Mouse (Mus musculus): ENCODE measurements around the gene Slc8a1.

The Slc8a1 gene

GRCm38 (mm10) chr17:81671245-81671644 lies 66.9 kb downstream of the Slc8a1 start:
- ChIA-PET CTCF (no interaction called here), POLR2A (interaction anchor here in 1 of 4 experiments (0.5 to 1.3 kb wide), 2 partner anchors 11 to 452 kb away, joined by 3 read pairs; no protein-coding TSS in a partner anchor)

GRCm38 (mm10) chr17:81669816-81670691 lies 68.1 kb downstream of the Slc8a1 start:
- POLR2A ChIA-PET: interaction anchor here in 1 of 4 experiments (1.2 to 1.3 kb wide), 2 partner anchors 12 kb away, joined by 3 read pairs; no protein-coding TSS in a partner anchor
- CTCF ChIA-PET: interaction anchor here in 3 of 4 experiments (0.6 to 0.9 kb wide), 3 partner anchors 11 to 1363 kb away, joined by 3 to 4 read pairs (median 3); no protein-coding TSS in a partner anchor

DNA sequence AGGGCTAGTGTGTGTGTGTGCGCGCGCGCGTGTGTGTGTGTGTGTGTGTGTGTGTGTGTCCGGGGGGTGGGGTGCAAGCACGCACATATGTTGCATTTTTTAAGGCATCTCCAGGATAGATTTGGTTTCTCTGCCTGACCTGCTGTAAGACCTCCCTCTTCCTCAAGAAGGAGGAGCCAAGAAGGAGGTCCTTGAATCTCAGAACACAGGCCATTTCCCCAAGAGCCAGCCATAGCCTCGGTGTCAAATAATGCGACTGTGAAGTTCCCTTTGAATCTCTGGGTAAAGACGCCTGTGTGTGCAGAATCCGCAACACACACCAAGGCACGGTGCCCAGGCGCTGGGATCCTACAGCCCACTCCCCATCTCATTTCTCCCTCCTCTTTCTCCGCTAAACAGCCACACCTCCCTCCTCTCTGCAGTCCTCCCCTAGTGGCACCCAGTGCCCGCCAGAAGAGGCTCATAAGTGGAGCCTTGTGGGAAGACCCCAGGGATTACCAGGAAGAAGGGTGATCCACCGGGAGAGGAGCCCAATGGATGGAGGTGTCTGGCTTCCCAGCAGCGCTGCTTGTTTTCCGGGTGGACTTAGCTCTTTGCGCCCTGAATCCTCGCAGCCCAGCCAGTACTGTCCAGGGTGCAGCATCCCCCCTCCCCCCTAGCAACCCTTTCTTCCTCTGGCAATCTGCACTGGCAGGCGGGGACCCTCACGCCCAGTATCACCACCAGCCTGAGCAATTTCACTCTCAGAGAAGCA lies 68.9 kb downstream of the Slc8a1 start:
- POLR2A ChIA-PET: no interaction called here
- CTCF ChIA-PET: interaction anchor here in 2 of 4 experiments (0.7 to 0.9 kb wide), 2 partner anchors 12 to 1012 kb away, joined by 3 to 4 read pairs; no protein-coding TSS in a partner anchor

DNA sequence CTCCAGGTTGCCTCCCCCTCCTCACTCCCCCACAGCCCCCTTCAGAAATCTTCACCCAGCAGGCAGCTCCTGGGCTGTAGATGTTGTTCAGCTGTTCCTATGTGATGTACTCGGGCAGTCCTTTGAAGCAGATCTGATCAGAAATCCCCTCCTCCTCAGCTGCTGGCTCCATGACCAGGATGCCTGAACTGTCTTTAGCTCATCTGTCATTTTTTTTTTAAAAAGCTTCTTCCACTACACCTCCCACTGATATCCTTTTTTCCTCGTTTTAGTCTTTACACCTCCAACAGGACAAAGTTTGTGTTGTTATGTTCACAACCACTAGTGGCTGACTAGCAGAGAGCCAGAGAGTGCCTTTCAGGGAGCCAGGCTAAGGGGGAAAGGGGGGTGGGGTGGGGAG lies 69.7 kb downstream of the Slc8a1 start:
- POLR2A ChIA-PET: interaction anchor here in 1 of 4 experiments (0.7 kb wide), 2 partner anchors 240 to 268 kb away, joined by 3 read pairs; no protein-coding TSS in a partner anchor
- CTCF ChIA-PET: interaction anchor here in 1 of 4 experiments (0.6 kb wide), 1 partner anchor 366 kb away, joined by 3 read pairs; no protein-coding TSS in a partner anchor

DNA sequence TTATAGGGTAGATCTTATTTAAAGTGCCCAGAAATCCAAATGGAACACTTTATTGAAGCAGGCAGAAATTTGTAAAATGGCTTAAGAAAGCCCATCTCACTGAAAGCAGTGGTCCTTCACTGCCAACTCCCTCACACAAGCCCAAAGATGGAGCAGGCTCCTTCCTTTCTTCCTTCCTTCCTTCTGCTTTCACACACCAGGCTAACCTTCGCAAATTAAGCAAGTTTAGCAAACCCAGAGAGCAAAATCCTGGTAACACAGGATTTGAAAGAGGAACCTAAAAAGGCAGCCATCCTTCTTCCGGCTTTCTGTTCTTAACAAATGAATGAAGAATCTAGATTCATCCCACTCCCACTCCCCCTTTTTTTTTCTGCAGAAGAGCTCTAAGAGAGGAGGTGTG lies 70.2 kb downstream of the Slc8a1 start:
- CTCF ChIA-PET: no interaction called here
- POLR2A ChIA-PET: interaction anchor here in 1 of 4 experiments (0.7 kb wide), 2 partner anchors 240 to 267 kb away, joined by 3 read pairs; no protein-coding TSS in a partner anchor

- POLR2A ChIA-PET: no interaction called here
- CTCF ChIA-PET: interaction anchor here in 1 of 4 experiments (1.8 kb wide), 1 partner anchor 473 kb away, joined by 4 read pairs; no protein-coding TSS in a partner anchor
These were observed 71.6 kb downstream of the Slc8a1 start for GRCm38 (mm10) chr17:81666551-81666950.

DNA sequence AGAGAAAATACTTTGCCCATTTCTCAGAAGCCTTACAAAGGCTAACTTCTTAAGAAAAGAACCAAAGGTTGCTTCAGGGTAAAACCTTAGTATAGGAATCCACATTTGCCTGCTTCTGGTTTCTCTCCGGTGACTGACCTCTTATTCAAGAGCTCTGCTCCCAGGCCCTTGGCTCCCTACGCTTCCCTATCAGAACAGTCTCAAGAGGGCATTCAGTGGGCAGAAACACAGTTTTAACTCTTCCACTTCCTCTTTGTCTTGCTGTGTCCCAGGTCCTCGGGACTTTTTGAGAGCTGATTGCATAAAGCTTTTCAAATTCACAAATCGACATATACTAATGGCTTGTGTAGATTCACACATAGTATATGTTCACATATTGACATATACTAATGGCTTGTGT lies 73.3 kb downstream of the Slc8a1 start:
- CTCF ChIA-PET: no interaction called here
- POLR2A ChIA-PET: no interaction called here

DNA sequence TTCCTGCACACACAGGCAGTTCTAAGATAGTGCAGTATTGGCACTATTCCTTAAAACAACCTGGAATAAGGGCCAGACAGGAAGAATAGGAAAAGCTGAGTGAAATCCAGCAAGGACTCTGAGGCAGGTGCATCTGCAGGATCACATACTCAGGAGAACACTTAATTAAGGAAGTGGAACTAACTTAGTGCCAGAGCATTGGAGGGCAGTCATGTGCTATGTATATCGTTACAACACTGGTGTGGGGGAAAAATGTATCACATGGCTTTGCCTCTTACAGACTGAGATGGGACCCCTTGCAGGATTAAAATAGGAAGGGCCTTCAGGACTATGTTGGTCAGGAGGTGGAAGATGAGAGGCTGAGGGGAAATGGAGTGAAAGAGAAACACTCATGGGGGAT lies 80.3 kb downstream of the Slc8a1 start:
- CTCF ChIA-PET: no interaction called here
- POLR2A ChIA-PET: interaction anchor here in 1 of 4 experiments (1.0 kb wide), 1 partner anchor 13 kb away, joined by 3 read pairs; no protein-coding TSS in a partner anchor

DNA sequence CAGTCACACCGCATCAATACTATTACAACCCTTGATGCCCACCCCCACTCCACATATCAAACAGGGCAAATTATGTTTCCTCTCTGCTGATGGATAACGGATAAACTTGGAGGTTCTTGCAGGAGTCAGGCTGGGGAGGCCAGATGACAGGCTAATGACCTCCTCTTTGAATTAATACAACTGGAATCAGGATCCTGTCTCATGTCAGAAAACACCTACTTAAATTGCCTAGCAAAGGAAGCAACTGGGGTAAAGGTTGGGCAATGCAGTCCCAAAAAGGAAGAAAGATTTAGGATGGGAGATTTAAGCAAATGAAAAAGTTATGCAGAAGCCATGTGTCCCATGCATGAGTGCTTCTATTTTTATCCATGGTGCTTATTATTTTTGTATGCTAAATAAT lies 83.6 kb downstream of the Slc8a1 start:
- ChIA-PET CTCF (no interaction called here), POLR2A (no interaction called here)

DNA sequence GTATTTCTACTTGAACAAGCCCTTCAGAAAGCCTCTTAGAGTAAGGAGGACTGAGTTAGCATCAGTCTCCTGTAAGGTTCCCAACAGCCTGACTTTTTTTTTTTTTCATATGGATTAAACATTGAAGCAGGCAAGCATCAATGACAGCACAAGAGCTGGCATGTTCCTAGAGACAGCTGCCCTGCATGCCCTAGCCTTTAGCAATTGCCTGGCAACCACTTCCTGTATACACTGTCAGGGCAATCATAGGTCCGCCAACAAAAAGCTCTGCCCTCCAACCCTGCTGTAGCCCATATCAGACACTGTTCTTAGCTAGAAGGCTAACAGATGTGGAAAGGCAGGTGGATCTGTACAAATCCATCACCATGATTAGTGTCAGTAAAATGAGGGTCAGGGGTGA lies 85.2 kb downstream of the Slc8a1 start:
- POLR2A ChIA-PET: no interaction called here
- CTCF ChIA-PET: no interaction called here

DNA sequence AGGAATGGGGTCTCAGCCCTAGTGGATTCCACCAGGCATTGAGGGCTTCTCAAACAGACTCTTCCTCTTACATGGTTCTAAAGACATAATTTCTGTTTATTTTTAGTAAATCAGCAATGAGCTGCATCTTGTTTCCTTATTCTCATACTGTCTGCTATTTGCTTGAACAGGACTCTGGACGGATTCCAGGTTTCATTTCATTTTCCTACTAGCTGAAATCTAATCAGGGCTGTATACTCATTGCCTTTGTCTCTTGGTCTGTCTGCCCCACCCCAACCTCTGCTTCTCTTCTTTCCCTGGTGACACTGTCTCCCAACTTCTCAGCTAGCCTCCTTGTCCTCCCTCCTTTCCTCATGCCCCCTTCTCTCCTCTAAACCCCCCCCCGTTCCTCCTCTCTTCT lies 101.4 kb downstream of the Slc8a1 start:
- ChIA-PET POLR2A (interaction anchor here in 1 of 4 experiments (0.6 kb wide), 1 partner anchor 142 kb away, joined by 5 read pairs; no protein-coding TSS in a partner anchor), CTCF (no interaction called here)

DNA sequence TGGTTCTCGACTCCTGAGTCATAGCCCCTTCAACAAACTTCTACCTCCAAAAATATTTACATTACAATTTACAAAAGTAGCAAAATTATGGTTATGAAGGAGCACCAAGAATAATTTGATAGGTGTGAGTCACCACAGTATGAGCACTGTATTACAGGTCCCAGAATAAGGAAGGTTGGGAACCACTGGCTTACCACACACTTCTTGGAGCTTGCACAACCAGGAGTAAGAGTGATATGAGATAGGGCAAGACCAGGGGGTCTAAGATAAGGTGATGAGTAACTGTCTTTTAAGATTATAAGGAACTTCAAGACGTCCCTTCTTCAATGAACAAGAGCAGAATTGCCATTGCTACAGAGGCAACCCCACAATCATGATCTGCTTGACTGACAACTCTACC lies 107.7 kb downstream of the Slc8a1 start:
- CTCF ChIA-PET: no interaction called here

GRCm38 (mm10) chr17:81621188-81621644 lies 117.0 kb downstream of the Slc8a1 start:
- ChIA-PET CTCF (interaction anchor here in 1 of 4 experiments (0.5 kb wide), 1 partner anchor 571 kb away, joined by 3 read pairs; no protein-coding TSS in a partner anchor), POLR2A (interaction anchor here in 1 of 4 experiments (0.6 kb wide), 1 partner anchor 55 kb away, joined by 5 read pairs; no protein-coding TSS in a partner anchor)

More for the DNA sequence above, 107.7 kb downstream of the Slc8a1 start:
- POLR2A ChIA-PET: no interaction called here

DNA sequence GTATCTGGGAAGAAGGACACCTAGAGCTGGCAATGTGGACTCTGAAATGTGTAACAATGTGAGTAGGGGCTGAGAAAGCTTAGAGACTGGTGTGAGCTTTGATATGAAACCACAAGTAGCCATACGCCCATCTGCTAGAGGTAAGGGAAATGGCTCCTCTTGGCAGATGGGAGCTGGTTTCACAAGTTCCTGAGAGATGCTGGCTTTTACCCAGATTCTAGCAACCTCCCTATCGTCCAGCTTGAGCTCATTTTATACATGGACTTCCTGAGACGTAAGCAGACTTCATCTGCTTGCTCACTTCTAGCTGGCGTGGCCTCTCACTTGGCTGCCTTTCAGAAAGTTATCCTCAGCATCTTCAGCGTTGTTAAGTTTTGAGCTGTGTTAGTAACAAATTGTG lies 119.7 kb downstream of the Slc8a1 start:
- POLR2A ChIA-PET: no interaction called here
- CTCF ChIA-PET: no interaction called here

DNA sequence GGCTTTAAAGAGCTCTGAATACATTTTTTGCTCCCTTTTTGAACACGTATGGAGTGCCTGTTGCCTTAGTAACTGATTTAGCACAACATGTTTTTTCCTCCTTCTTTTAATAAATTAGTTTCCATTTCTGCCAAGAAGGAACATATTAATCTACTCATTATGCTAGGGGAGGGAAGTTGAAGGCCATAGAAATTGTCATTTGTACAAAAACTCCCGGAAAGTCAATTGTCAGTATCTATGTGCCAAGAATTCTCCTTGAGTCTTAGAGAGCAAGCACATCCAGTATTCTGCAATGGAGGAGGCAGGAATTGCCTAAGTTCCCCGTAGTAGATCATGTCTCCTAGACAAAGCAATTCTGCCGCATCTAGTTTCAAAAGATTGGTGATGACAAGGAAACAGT lies 121.9 kb downstream of the Slc8a1 start:
- ChIA-PET CTCF (no interaction called here), POLR2A (no interaction called here)

DNA sequence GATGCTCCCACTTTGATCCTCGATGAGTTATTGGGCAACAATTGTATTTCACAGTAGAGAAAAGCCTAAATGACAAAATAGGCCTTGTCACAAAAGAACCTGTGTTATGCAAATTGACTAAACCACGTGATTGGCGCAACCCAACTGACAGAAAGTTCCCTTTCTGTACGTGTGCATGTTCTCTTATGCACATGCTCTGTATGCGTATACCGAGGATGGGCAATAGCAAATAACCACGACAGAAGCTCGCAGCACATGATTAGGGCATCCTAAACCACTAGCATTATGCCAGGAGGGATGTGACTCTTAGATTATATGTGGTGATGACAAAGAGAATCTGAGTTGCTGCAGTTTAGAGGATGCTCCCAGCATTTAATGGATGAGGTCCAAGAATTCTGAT lies 122.8 kb downstream of the Slc8a1 start:
- ChIA-PET CTCF (no interaction called here), POLR2A (no interaction called here)

GRCm38 (mm10) chr17:81607515-81607914 lies 130.7 kb downstream of the Slc8a1 start:
- ChIA-PET POLR2A (no interaction called here), CTCF (no interaction called here)

DNA sequence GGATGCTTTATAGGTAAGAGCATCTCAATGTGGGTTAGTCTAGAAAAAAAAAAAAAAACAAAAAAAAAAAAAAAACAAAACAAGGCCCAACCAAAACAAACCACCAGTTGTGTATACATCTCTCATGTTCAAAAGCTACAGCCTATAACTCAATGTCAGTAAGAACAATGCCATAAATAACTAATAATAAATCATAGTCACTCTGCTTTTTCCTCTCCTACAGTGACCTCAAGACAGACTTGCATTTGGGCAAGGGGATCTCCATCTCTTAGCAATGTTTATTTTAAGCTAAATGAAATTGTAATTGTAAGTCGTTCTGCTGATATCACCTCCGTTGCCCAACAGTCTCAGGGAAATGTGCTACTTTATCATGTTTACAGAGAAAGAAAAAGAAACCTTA lies 132.1 kb downstream of the Slc8a1 start:
- CTCF ChIA-PET: interaction anchor here in 1 of 4 experiments (0.7 kb wide), 1 partner anchor 1235 kb away, joined by 10 read pairs; no protein-coding TSS in a partner anchor

DNA sequence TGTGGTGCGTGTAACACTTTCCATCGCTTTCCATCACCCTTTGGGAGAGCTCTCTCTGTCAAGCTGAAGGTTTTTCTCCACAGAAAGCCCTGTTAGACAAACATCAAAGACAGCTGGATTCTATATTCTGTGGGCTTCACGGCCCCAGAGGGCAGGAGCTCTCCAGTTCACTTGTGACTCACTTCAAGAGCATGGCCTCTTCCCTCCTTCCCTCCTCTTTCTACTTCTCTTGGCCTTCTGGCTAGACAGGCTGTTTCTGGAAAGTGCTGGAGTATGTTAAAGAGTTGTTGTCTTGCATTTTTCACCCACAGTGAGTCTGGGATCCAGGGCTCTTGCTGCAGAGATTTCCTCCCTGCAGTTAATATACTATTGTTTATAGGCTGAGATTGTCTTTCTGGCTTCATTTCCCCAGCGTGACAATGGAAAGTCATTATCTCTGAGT lies 132.9 kb downstream of the Slc8a1 start:
- ChIA-PET CTCF (interaction anchor here in 1 of 4 experiments (0.7 kb wide), 1 partner anchor 1236 kb away, joined by 10 read pairs; no protein-coding TSS in a partner anchor), POLR2A (interaction anchor here in 1 of 4 experiments (0.5 kb wide), 1 partner anchor 483 kb away, joined by 4 read pairs; no protein-coding TSS in a partner anchor)

More for the DNA sequence above, 132.1 kb downstream of the Slc8a1 start:
- POLR2A ChIA-PET: no interaction called here

Measured in embryonic stem cell, embryonic (primary cell).